Mouse (Mus musculus): ENCODE measurements at regions not wholly inside any gene's neighbourhood (a gene's known extent, or its start where the extent isn't known, plus 50 kb on each side); places are given as distances from the start of the nearest gene placed in this dataset.

GRCm38 (mm10) chr1:57322535-57322934 is 54.9 kb upstream of the 1700066M21Rik start:
- no peaks in the 10 kb centered on the region for H3K4me1 ChIP-seq (replicated peaks; ENCODE audit: control insufficient read depth, insufficient read depth, low read length)
- no peaks in the 10 kb centered on the region for H3K27me3 ChIP-seq (ENCODE audit: control insufficient read depth, insufficient read depth, low read length)
- H3K36me3 ChIP-seq (ENCODE audit: control insufficient read depth, insufficient read depth, low read length) = no peaks in the 10 kb centered on the region
- TF ChIP-seq CTCF (IDR thresholded peaks at IDR 0.05; ENCODE audit: borderline replicate concordance, control insufficient read depth, extremely low read depth, insufficient read depth, low read length, poor library complexity) = no peak
- TF ChIP-seq POLR2A (IDR thresholded peaks at IDR 0.05; ENCODE audit: control insufficient read depth, extremely low read depth, insufficient read depth, low read length, poor library complexity) = no peak
- no peak for DNase-seq
- WGBS = 93% methylated on average over 2 of the region's 2 CpGs
- H3K4me3 ChIP-seq (ENCODE audit: control insufficient read depth, insufficient read depth, low read length) = no peak overlapping the region
- H3K27ac ChIP-seq (ENCODE audit: control insufficient read depth, insufficient read depth, low read length) = no peak overlapping the region

GRCm38 (mm10) chr1:57323118-57323517 is 54.3 kb upstream of the 1700066M21Rik start:
- TF ChIP-seq CTCF (IDR thresholded peaks at IDR 0.05; ENCODE audit: borderline replicate concordance, control insufficient read depth, extremely low read depth, insufficient read depth, low read length, poor library complexity) (no peak), POLR2A (IDR thresholded peaks at IDR 0.05; ENCODE audit: control insufficient read depth, extremely low read depth, insufficient read depth, low read length, poor library complexity) (no peak)
- Histone ChIP-seq H3K27ac (ENCODE audit: control insufficient read depth, insufficient read depth, low read length) (no peak overlapping the region), H3K4me3 (ENCODE audit: control insufficient read depth, insufficient read depth, low read length) (no peak overlapping the region), H3K27me3 (ENCODE audit: control insufficient read depth, insufficient read depth, low read length) (no peaks in the 10 kb centered on the region), H3K4me1 (replicated peaks; ENCODE audit: control insufficient read depth, insufficient read depth, low read length) (no peaks in the 10 kb centered on the region), H3K36me3 (ENCODE audit: control insufficient read depth, insufficient read depth, low read length) (no peaks in the 10 kb centered on the region)
- DNase-seq = no peak
- WGBS = 87% methylated on average over 2 of the region's 2 CpGs

- Histone ChIP-seq H3K4me3 (ENCODE audit: control insufficient read depth, insufficient read depth, low read length) (no peak overlapping the region), H3K27ac (ENCODE audit: control insufficient read depth, insufficient read depth, low read length) (no peak overlapping the region), H3K4me1 (replicated peaks; ENCODE audit: control insufficient read depth, insufficient read depth, low read length) (no peaks in the 10 kb centered on the region), H3K27me3 (ENCODE audit: control insufficient read depth, insufficient read depth, low read length) (no peaks in the 10 kb centered on the region), H3K36me3 (ENCODE audit: control insufficient read depth, insufficient read depth, low read length) (no peaks in the 10 kb centered on the region)
- TF ChIP-seq POLR2A (IDR thresholded peaks at IDR 0.05; ENCODE audit: control insufficient read depth, extremely low read depth, insufficient read depth, low read length, poor library complexity) = no peak
- TF ChIP-seq CTCF (IDR thresholded peaks at IDR 0.05; ENCODE audit: borderline replicate concordance, control insufficient read depth, extremely low read depth, insufficient read depth, low read length, poor library complexity) = no peak
- DNase-seq = no peak
- WGBS = 86% methylated on average over 6 of the region's 6 CpGs
Observed at GRCm38 (mm10) chr1:57325585-57326165, 51.7 kb upstream of the 1700066M21Rik start.

Measured in thymus, adult 2 months (tissue).